Mouse (Mus musculus): ENCODE measurements around the gene Fundc2. TPM values are rescaled to one million over a fixed set of nuclear protein-coding genes. Genes with fewer than 3 reads are reported as not detected.

Gene Fundc2
- total RNA-seq (2014; fragmentation: Nextera tagmentation), result 34.9 and 43.3 TPM in 2 replicates
- total RNA-seq (2017), result 123 and 197 TPM in 2 replicates
- polyA plus RNA-seq (2012), result 2.5 and 4.7 TPM in 2 replicates

DNA sequence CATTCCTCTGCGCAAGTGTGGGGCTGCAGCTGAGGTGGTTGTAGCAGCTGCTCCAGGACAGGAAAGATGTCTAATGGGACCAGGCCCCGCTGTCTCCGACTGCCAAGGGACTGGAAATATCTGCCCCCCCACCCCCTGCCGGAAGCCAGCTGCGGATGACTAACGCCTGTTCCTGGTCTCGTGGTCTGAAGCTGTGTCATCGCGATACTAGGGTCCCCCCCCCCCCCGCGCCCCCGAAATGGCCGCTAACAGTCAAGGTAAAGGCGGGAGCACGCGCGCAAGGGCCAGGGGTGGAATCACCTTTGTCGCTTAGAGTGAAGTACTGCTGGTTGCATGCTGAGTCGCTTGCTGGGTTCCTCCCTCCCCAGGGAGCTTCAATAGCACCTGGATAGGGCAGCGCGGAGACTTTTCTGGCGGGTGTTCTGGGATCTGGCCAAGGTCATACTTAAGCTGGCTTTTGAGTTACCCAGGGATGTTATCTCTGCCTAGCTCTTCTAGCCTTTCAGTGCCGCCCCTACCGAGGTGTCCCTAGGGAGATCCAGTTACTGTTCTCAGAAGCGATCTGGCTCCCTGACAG lies at the start of gene Fundc2, which contains the start of gene F8:
Fundc2 (plus strand) TSS at position 205 of the 577 bp plus-strand sequence.
F8 (minus strand) TSS at position 421 of the 577 bp plus-strand sequence.
- no peaks in the 10 kb centered on the region for H3K27me3 ChIP-seq (ENCODE audit: insufficient read depth, low read length)
- peak; percentile 6 for DNase-seq (ENCODE audit: low spot score)
- TF ChIP-seq POLR2AphosphoS5 (IDR thresholded peaks at IDR 0.05; ENCODE audit: insufficient replicate concordance, low read depth, low read length) (no peak), GATA2 (IDR thresholded peaks at IDR 0.05; ENCODE audit: borderline replicate concordance, low read depth, low read length) (no peak), TAL1 (conservative IDR thresholded peaks at IDR 0.05; ENCODE audit: low read depth, low read length) (no peak), GATA1 (IDR thresholded peaks at IDR 0.05; ENCODE audit: borderline replicate concordance, low read length) (no peak), CTCF (IDR thresholded peaks at IDR 0.05; ENCODE audit: low read depth, low read length) (no peak)
- ATAC-seq (ENCODE audit: extremely low read depth, insufficient number of reproducible peaks, low FRiP score, poor library complexity, severe bottlenecking), result peak; percentile 83
- no peaks in the 10 kb centered on the region for H3K36me3 ChIP-seq (replicated peaks)
- no peaks in the 10 kb centered on the region for H3K9me3 ChIP-seq (replicated peaks)
- H3K4me1 ChIP-seq (ENCODE audit: insufficient read depth, low read depth, low read length), result no peaks in the 10 kb centered on the region
- peak within 1 kb of the TSS; percentile 71 for H3K4me3 ChIP-seq (ENCODE audit: low read depth, low read length)

DNA sequence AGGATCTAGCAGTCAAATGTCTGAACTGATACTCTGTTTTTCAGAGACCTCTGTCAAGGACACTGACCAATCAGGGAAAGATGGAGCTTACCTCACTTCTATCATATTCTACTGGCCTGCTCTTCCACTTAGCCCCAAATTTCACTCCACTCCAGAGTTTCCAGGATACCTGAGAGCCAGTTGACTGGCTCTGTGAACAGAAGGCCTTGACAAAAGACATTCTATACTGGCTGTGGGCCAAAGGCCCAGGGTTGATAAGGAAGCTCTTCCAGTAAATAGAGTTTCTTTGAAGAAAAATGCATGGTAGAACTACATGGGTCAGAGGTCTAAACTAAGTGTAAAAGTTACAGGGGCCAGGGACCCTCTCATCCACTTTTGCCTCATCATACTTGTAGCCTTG lies 12.0 kb upstream of the Fundc2 start:
- DNase-seq (ENCODE audit: low spot score) (no peak), ATAC-seq (ENCODE audit: extremely low read depth, insufficient number of reproducible peaks, low FRiP score, poor library complexity, severe bottlenecking) (no peak)
- Histone ChIP-seq H3K4me1 (ENCODE audit: insufficient read depth, low read depth, low read length) (no peaks in the 10 kb centered on the region), H3K4me3 (ENCODE audit: low read depth, low read length) (no peak overlapping the region), H3K36me3 (replicated peaks) (no peaks in the 10 kb centered on the region), H3K27me3 (ENCODE audit: insufficient read depth, low read length) (no peaks in the 10 kb centered on the region), H3K9me3 (replicated peaks) (no peaks in the 10 kb centered on the region)
- TF ChIP-seq GATA2 (IDR thresholded peaks at IDR 0.05; ENCODE audit: borderline replicate concordance, low read depth, low read length) (no peak), TAL1 (conservative IDR thresholded peaks at IDR 0.05; ENCODE audit: low read depth, low read length) (no peak), POLR2AphosphoS5 (IDR thresholded peaks at IDR 0.05; ENCODE audit: insufficient replicate concordance, low read depth, low read length) (no peak), CTCF (IDR thresholded peaks at IDR 0.05; ENCODE audit: low read depth, low read length) (no peak), GATA1 (IDR thresholded peaks at IDR 0.05; ENCODE audit: borderline replicate concordance, low read length) (no peak)

DNA sequence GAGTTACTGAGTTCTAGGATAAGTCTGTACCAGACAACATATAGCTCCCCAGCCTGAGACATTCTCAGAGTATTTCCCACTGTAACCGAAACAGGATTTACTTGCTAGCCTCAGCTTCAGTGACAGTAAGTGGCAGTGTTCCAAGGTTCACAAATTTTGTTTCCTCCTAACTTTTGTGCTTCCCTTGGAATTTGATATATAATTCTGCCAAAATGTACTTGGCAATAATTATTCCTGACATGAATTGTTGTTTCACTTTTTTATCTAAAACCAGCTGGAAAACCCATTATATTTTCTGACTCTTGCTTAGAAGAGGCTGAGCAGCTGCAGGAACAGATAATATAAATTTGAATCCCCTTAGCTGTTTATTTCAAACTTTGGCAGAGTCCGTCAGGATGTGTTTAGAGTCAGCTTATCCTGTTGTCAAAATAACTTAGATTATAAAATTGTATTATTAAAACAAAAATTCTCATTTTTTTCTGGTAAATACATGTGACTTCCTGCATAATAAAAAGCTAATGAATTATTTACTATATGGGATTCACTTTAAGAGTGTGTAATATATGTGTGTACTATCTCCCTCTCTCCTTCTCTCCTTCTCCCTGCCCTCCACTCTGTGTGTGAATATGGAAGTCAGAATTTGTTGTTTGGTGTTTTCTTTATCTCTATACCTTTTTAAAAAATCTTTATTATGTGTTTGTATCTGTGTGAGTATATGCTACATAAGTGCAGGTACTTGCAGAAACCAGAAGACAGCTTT lies 9.4 kb upstream of the Fundc2 start:
- TF ChIP-seq TAL1 (conservative IDR thresholded peaks at IDR 0.05; ENCODE audit: low read depth, low read length), result no peak
- TF ChIP-seq GATA1 (IDR thresholded peaks at IDR 0.05; ENCODE audit: borderline replicate concordance, low read length), result no peak
- TF ChIP-seq CTCF (IDR thresholded peaks at IDR 0.05; ENCODE audit: low read depth, low read length), result no peak
- no peak for TF ChIP-seq GATA2 (IDR thresholded peaks at IDR 0.05; ENCODE audit: borderline replicate concordance, low read depth, low read length)
- no peak for TF ChIP-seq POLR2AphosphoS5 (IDR thresholded peaks at IDR 0.05; ENCODE audit: insufficient replicate concordance, low read depth, low read length)
- Histone ChIP-seq H3K9me3 (replicated peaks) (no peaks in the 10 kb centered on the region), H3K36me3 (replicated peaks) (no peaks in the 10 kb centered on the region), H3K27me3 (ENCODE audit: insufficient read depth, low read length) (no peaks in the 10 kb centered on the region), H3K4me3 (ENCODE audit: low read depth, low read length) (no peak overlapping the region), H3K4me1 (ENCODE audit: insufficient read depth, low read depth, low read length) (no peaks in the 10 kb centered on the region; the same call in 1 of the 2 replicates)
- ATAC-seq (ENCODE audit: extremely low read depth, insufficient number of reproducible peaks, low FRiP score, poor library complexity, severe bottlenecking) (no peak), DNase-seq (ENCODE audit: low spot score) (no peak)

DNA sequence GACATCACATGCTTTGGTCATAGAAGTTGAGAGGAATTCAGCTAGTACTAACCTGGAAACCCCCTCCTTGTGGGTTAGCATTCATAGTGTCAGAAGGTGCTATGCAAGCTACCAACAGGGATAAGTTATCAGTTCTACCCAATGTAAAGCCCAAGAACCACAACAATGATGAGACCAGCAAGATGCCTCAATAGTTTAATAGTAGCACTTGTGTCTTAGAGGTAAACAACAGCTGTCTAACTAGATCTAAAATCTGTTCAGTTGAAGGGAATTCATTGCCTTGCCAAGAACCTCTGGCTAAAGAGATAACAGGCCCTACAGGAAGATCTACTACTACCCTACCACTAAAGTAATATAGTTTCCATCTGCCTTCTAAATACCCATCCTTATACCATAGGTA lies 5.4 kb upstream of the Fundc2 start:
- Histone ChIP-seq H3K4me1 (ENCODE audit: insufficient read depth, low read depth, low read length) (no peaks in the 10 kb centered on the region; the same call in 1 of the 2 replicates), H3K9me3 (replicated peaks) (no peaks in the 10 kb centered on the region), H3K4me3 (ENCODE audit: low read depth, low read length) (no peak overlapping the region), H3K27me3 (ENCODE audit: insufficient read depth, low read length) (no peaks in the 10 kb centered on the region), H3K36me3 (replicated peaks) (no peaks in the 10 kb centered on the region)
- peak; percentile 70 for ATAC-seq (ENCODE audit: extremely low read depth, insufficient number of reproducible peaks, low FRiP score, poor library complexity, severe bottlenecking)
- DNase-seq (ENCODE audit: low spot score), result no peak
- no peak for TF ChIP-seq GATA1 (IDR thresholded peaks at IDR 0.05; ENCODE audit: borderline replicate concordance, low read length)
- no peak for TF ChIP-seq CTCF (IDR thresholded peaks at IDR 0.05; ENCODE audit: low read depth, low read length)
- TF ChIP-seq POLR2AphosphoS5 (IDR thresholded peaks at IDR 0.05; ENCODE audit: insufficient replicate concordance, low read depth, low read length), result no peak
- TF ChIP-seq TAL1 (conservative IDR thresholded peaks at IDR 0.05; ENCODE audit: low read depth, low read length), result peak; percentile 71

DNA sequence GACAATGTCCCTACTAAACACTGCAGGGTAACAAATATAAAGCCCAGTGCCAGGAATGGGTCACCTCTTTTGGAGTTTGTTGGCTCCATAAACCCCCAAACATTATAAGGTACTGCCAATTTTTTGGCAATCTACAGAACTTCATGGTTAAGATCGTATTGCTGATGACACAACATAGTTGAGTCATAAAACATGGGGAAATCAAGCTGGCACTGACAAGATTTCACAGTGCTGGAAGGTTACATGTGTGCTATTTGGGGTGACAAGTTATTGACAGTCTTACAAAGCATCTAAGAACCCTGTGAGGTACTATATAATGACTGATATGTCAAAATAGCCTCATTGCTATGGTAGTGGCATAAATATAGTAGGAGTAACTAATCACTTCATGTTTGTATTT lies 1.0 kb upstream of the Fundc2 start:
- Histone ChIP-seq H3K27me3 (ENCODE audit: insufficient read depth, low read length) (no peaks in the 10 kb centered on the region), H3K4me3 (ENCODE audit: low read depth, low read length) (no peak overlapping the region; the same call in 1 of the 2 replicates), H3K36me3 (replicated peaks) (no peaks in the 10 kb centered on the region), H3K4me1 (ENCODE audit: insufficient read depth, low read depth, low read length) (no peaks in the 10 kb centered on the region), H3K9me3 (replicated peaks) (no peaks in the 10 kb centered on the region)
- ATAC-seq (ENCODE audit: extremely low read depth, insufficient number of reproducible peaks, low FRiP score, poor library complexity, severe bottlenecking), result no peak
- DNase-seq (ENCODE audit: low spot score), result no peak
- no peak for TF ChIP-seq CTCF (IDR thresholded peaks at IDR 0.05; ENCODE audit: low read depth, low read length)
- no peak for TF ChIP-seq GATA2 (IDR thresholded peaks at IDR 0.05; ENCODE audit: borderline replicate concordance, low read depth, low read length)
- TF ChIP-seq GATA1 (IDR thresholded peaks at IDR 0.05; ENCODE audit: borderline replicate concordance, low read length), result no peak
- no peak for TF ChIP-seq POLR2AphosphoS5 (IDR thresholded peaks at IDR 0.05; ENCODE audit: insufficient replicate concordance, low read depth, low read length)

DNA sequence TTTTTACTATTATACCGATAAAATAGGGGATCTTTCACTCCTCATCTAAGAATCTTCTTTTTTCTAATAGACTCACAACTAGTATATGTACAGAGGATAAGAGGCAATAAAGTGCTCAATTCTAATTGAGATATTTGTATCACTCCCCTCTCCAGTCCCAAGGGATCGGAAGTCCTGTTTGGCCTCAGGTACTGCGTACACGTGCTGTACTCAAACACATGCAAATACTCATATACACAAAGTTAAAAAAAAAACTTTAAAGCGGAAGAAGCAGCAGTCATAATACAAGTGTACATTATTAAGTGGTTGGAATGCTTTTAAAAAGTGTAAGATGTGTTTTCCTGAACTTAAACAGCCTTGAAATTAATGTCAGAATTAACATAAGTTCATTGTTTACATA lies 500 bp upstream of the Fundc2 start:
- Histone ChIP-seq H3K4me3 (ENCODE audit: low read depth, low read length) (peak overlapping the region; percentile 71; the same call in 1 of the 2 replicates), H3K27me3 (ENCODE audit: insufficient read depth, low read length) (no peaks in the 10 kb centered on the region), H3K4me1 (ENCODE audit: insufficient read depth, low read depth, low read length) (no peaks in the 10 kb centered on the region), H3K9me3 (replicated peaks) (no peaks in the 10 kb centered on the region), H3K36me3 (replicated peaks) (no peaks in the 10 kb centered on the region)
- DNase-seq (ENCODE audit: low spot score), result no peak
- no peak for TF ChIP-seq GATA2 (IDR thresholded peaks at IDR 0.05; ENCODE audit: borderline replicate concordance, low read depth, low read length)
- TF ChIP-seq CTCF (IDR thresholded peaks at IDR 0.05; ENCODE audit: low read depth, low read length), result no peak
- TF ChIP-seq TAL1 (conservative IDR thresholded peaks at IDR 0.05; ENCODE audit: low read depth, low read length), result no peak
- TF ChIP-seq GATA1 (IDR thresholded peaks at IDR 0.05; ENCODE audit: borderline replicate concordance, low read length), result no peak
- no peak for TF ChIP-seq POLR2AphosphoS5 (IDR thresholded peaks at IDR 0.05; ENCODE audit: insufficient replicate concordance, low read depth, low read length)
- ATAC-seq (ENCODE audit: extremely low read depth, insufficient number of reproducible peaks, low FRiP score, poor library complexity, severe bottlenecking), result no peak
